Mouse (Mus musculus) ES-CJ7 (cell line): ENCODE results near the gene Fxyd3.

Experiments
- DNase-seq: peaks from one replicate; pipeline ENCODE4 v3.0.0; 2011; ENCODE audit warnings: low read depth, low spot score

Fxyd3 gene

DNA sequence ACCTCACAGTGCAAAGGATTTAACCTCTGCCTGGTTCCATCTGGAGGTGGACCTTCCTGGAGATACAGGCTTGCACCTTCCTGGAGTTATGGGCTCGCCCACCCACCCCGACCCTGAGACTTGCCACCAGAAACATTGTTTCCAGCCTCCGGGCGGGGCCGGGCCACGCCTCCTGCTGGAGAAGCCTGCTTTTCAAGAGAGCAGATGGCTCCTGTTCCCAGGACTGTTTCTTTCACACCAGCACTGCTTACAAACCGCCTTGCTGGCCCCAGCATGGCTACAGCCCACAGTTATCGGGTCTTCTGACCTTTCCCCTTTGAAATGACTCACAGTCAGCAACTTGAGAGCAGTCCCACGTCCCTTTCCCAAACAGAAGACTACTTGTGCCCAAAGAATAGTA is 4.2 kb downstream of the Fxyd3 start:
- DNase-seq = peak; percentile 42

DNA sequence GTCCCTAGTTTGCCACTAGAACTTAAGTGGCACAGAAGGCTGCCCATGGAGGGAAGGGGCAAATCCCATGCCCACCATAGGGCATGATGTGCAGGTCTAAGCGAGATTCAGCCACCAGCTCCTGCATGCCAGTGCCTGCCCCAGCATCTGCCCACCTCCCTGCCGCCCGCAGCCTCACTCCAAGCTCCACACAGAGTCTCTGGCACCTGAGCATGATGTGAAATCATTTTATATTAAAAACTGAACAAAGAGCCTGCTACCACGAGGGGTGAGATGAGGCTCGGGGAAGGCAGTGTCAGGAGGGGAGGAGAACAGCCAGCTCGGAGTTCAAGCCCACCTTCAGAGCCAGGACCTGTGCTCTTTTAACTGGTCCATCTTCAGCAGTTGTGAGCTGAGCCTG is 6.2 kb downstream of the Fxyd3 start:
- no peak for DNase-seq

DNA sequence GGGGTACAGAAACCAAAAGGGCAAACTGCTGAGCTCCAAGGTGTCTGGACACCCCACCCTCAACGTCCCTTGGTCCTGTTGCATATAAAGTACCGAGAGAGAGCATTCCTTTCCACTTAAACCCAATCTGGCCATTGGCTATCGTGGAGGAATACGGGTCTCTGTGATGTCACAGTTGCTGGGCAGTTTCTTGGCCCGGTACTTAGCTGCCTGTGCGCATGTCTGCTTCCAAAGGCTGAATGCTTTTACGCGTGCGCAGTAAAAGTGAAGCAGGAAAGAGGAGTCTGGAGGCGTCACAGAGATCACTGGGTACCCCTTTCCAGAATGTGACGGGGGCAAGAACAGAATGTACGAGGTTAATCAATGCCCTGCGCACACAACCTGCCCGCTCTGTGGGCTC is 7.0 kb downstream of the Fxyd3 start:
- peak; percentile 43 for DNase-seq

DNA sequence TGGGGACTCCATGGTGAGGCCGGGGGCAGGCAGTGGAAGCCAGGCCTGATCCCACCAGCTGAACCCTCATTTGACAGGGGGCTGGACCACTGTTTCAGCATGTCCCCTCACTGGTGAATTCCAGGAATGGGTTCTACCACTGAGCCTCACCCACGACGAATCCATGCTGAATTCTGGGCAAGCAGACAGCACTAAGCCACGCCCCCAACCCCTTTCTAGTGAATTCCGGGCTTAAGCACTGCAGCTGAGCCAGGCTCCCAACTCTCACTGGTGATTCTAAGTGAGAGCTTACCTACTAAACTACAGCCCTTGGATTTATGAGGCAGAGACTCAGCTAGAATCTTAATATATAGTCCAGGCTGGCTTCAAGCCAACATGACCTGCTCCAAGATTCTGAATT is 8.7 kb downstream of the Fxyd3 start:
- DNase-seq = peak; percentile 31

DNA sequence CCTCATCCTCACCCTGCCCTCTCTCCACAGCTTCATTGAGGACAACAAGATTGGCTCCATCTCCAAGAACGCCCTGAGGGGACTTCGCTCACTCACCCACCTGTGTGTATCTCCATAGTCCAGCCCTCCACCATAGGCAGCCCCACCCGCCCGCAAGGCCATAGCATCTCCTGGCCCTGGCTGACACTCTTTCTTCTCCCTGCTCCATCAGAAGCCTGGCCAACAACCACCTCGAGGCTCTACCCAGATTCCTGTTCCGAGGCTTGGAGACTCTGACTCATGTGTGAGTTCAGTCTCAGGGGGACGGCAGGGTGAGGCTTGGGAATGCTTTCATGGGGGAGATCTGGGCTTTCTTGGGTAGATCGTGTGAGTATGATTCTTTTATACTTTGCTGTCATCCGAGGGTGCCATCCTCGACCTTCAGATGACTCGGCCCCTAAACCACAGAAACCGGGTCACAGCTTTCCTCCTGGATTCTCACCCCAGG is 13.4 kb downstream of the Fxyd3 start:
- DNase-seq = no peak

DNA sequence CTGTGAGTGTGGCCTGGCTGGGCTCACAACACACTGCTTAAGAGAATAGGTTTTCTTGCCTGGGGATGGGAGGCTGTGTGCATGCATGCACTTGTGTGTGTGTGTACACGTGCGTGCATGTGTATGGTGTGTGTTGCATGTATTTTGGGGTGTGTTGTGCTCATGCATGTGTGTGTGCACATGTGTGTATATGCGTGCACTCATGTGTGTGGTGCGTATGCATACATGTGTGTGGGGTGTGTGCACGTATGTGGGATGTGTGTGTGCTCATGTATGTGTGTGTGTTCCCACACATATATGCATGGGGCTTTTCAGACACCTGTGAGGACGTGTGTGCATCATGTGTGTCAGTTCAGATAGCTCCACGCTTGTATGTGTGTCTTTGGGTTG is 15.9 kb downstream of the Fxyd3 start:
- no peak for DNase-seq

DNA sequence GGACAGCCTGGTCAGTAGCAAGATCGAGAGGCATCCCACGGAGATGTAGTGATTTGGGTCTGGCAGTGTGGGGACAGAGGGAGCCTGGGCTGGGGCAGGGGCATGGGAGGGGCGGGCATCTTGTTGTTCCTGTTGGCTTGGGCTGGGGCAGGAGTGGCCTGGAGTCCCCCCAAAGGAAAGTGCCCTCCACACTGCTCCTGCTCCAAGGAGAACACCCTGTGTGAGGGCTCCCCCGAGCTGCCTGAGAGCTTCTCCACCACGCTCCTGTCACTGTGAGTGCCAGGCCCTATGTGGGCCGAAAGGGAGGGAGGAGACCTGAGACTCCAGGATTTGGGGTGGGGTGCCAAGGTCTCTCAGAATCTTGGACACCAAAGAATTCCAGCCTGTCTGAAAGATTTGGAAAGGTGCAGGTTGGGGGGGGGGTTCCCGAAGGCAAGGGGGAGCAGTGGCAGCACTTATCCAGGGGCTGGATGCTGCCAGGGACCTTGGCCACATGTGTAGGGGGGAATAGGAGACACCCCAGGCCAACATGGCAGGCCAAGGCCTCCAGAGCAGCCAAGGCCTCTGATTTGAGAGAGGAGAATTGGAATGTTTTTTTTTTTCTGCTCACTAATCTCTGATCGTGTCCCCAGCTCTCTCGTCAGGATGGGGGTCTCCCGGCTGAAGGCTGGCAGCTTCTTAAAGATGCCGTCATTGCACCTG is 16.4 kb downstream of the Fxyd3 start:
- no peak for DNase-seq

DNA sequence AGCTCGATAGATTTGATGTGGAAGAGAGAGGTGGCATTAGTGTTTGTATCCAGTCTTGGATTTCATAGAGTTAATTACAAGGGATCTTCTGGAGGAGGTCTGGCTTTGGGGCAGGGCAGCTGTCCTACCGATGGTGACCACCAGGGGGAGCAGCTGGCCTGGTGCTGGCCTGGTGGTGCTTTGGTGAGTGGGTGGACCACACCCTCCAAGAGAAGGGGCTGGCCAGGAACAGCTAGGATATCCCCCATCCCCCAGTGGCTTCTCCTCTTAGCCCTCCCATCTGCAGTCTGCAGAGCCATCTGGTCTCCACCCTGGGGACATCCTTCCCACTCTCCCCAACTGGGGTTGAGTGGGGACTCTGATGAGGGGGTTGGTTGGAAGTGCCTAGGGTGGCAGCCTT is 17.4 kb downstream of the Fxyd3 start, which contains the start of gene Lgi4:
TSS of gene Lgi4 (plus strand) at position 235 of the 400 bp plus-strand sequence.
- peak; percentile 81 for DNase-seq

DNA sequence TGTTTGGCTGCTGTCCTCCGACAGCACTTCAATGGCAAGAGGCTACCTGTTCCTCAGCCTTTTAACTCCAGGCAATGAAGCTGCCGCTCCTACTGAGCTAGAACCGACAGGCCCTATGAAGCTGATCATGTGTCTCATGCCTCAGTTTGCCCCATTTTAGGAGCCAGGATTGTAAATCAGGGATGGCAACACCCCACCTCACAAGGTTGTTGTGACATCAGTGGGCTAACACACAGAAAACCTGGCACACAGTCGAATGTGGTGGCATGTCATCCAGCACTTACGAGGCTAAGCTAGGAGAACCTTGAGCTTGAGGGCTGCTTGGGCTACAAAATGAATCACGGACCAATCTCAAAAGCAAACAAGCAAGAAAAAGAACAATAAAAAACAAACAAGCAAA is 18.3 kb downstream of the Fxyd3 start:
- no peak for DNase-seq

DNA sequence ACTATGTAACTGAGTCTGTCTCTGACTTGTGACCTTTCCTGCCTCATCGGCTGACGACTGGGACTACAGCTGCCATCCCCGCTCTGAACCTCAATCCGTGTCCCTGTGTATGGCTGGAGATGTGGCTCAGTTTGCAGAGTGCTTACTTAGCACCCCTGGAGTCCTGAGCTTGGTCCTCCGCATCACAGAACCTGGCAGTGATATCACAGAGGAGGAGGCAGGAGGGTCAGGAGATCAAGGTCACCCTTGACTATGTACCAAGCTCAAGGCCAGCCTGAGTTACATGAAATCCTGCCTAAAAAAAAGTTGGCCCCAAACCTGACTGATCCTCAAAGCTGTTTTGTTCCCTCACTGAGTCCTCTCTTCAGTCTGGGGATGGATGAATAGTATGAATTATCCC is 18.8 kb downstream of the Fxyd3 start:
- DNase-seq = no peak

DNA sequence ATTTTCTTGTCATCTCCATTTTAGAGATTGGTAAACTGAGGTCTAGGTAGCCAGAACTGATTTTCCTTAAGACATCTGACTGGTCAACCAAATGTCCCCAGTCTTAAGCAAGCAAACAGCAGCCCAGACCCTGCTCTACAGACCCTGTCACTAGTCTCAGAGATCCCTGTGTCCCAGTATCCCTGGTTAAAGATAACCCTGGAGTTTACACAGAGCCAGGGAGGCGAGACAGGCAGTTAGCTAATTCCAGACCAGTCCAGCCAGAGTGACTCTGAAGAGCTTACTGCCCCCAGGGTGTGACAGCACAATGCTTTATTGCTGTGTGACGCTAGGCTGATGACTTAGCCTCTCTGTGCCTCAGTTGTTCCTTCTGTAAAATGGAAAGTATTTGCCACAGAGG is 19.4 kb downstream of the Fxyd3 start, which contains the start of gene Fxyd1:
TSS of gene Fxyd1 (minus strand) at position 129 of the 400 bp plus-strand sequence.
- no peak for DNase-seq

DNA sequence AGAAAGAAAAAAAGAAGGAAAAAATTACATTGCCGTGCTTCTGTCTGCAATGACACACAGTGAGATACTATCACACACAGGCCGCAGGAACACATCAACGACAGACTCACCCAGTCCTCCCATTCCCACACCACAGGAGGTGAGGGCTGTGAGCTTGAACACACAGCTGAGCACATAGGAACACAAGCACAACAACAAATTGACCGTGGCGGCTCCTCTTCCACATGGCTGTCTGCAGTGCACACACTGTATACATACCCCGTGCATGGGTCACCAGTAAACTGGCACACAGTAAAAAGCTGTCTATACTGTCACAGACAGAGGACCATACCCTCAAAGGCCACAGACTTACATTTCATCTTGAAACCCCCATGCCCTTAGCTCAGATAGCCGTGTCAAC is 20.1 kb downstream of the Fxyd3 start:
- DNase-seq = no peak

DNA sequence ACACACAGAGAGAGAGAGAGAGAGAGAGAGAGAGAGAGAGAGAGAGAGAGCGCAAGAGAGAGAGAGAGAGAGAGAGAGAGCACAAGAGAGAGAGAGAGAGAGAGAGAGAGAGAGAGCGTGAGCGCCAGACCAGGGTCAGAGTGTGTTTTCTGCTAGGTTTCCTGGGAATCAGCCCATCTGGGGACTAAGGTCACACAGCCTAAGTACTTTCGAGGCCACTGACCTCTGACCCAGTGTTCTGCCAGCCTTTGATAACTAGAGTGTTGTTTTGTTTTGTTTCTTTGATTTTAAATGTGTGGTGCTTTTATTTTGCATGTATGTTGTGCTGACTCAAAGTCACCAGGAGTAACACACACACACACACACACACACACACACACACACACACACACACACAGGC is 20.6 kb downstream of the Fxyd3 start:
- no peak for DNase-seq

DNA sequence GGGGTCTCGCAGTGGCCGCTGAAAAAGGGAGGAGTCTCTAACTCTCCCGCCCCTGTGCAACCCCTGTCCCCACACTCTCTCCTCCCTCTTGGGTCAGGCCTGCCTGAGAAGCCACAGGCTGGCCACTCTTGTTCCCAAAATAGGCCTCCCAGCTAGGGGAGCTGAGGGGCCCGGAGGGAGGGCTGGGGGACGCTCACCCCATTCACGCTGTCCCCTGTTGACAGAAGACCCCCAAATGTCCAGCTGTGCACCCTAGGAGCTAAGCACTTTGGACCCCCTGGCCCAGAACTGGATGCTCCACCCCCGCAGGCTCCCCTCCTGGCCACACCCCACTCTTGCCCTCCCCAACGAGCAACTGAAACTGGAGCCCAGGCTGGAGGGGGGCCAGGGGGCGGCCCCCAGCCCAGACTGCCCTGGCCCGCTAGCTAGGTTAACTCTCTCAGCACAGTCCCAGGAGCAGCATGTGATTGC is 21.1 kb downstream of the Fxyd3 start:
- DNase-seq = no peak

DNA sequence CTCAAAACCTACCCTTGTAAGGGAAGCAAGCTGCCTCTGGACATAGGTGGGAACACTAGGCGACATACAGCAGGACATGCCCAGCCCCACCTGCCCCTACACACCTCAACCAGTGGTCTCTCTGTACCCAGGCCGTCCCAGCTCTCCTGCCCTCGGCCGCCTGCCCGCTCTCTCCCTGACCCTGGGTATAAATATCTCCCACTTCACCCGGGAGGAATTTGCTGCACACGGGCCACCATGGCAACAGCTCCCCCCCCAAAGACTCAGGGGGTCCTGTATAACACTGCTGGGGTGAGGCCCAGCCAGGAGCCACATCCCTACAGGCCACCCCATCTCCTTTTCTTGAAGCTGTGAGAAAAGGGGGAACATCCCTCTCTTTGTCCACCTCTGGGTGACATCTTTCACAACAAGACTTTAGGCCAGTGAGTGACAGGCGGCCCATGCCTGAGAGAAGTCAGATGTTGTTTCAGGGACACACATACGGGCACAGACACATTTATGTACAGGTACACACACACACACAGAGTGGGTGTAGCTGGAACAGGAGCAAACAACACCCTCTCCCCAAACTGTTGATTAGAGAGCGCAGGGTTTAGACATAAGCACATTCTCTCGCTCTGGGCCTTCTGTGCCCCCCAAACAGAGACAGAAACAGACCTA is 21.7 kb downstream of the Fxyd3 start:
- no peak for DNase-seq

DNA sequence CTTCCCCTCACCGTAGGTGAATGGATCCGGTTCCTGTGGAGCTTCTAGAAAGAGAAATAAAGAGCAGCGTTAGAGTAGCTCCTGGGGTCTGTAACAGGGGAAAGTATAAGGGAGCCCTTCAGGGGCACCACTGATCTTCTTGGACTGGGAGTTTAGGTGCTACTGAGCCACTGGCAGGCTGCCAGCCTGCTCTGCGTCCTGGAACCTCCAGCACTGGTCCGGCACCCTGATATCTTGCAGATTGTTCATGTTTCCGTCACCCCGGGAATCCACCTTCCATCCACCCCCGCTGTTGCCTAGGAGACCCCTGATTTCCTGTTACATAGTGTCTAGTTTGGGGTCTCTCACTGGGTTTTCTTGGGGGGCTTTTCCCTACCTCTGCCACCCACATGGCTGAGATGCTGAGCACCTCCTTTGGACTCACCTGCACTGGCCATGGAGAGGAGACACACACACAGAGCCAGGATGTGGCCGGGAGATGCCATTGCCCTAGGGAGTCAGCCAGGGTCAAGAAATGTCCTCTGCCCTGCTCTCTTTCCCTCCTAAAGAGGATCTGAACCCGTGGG is 22.5 kb downstream of the Fxyd3 start:
- DNase-seq = no peak

DNA sequence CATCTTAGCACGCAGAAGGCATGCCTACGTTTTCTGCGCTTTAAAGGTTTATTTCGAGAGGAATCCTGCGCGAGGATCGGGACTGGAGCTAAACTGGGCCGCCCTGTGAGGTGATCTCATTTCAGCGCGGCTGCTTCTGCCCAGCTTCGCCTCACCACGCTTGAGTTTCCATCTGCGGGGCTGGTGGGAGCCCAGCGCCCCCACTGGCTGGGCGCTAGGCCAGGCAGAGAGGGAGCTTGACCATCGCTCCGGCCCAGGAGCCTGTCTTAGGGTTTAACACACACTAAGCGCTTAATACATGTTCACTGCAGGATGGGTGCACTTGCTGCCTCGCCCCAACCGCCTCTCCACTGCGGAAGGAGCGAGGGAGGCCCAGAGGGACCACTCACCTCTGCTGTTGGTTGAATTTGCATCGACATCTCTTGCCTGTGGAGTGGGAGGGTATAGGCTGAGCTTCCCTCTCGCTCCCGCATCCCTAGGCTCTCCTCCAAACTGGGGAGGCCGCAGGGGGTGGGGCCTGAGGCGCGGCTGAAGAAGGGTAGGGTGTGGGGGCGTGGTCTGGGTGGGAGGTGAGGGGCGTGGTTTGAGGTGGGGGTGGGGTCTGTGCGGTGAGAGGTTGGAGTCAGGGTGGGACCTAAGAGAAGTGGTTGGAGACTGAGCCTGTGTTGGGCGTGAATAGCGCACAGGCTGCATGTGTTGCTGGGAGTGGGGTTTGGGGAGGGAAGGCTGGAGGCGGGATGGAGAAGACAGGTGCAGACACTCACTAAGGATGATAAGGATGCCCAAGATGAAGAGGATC is 23.7 kb downstream of the Fxyd3 start:
- peak; percentile 86 for DNase-seq

DNA sequence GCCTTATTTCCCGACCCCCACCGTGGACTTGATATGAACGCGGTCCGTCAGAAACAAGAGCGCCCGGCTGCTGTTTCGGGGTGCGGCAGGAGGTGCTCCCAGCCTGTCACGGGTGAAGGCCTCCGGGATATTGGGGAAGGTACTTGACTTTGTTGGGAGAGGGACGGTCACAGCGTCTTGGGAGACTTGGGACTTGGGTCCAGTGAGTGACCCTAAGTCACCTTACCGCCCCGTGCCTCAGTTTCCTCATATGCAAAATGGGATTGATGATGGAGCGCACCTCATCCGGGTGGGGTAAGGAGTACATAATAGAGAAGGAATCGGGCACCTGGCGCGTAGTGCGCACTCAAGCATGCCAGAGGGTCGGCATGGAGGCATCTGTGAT is 24.3 kb downstream of the Fxyd3 start:
- no peak for DNase-seq

DNA sequence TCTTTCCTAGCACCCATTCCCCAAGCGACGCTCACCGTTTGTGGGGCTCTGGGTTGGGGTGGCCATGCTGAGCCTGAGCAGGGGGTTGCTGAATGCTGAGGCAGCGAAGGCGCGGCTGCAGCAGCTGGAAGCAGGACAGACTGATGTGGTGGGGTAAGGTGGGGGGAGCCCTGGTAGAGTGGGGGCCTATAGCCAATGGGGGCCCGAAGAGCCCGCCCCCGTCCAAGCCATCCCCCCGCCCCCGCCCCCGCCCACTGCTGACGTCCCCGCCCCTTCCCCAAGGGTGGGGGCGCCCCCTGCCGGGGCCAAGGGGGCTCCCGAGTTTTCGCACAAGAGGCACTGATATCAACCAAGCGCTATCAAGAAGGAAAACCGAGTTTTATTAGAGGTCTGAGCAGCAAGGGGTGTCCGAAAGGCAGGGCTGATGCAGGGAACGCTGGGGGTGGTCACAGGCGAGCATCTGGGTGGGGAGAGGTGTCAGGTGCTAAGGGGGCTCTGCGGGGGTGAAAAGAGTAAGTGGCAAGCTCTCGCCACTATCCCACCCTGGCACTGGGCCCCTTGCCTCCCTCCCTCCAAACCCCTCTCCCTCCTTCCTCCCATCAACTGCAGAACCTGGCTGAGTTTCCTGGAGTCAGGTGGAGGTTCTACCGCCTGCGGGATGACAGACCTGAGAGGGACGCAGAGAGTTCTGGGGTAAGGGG is 25.0 kb downstream of the Fxyd3 start, which contains the start of gene Fxyd7:
TSS of gene Fxyd7 (minus strand) at position 147 of the 701 bp plus-strand sequence.
- no peak for DNase-seq

DNA sequence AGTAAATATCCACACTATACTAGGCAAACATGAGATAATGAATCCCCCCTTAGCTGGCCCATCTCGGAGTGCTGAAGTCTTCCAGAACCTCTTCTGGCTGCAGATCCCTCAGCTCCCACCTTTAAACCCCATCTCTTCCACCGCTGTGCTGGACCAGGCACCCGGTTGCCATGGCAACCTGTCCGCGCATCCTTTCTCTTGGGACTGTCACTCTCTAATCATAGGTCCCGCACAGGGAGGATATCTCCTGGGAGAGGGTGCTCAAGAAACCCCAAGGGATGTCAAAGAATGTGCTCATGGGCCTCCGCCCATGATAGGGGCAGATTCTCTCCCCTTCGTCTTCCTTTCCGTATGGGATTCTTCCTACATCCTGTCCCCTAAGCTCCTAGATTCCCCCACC is 25.6 kb downstream of the Fxyd3 start:
- no peak for DNase-seq

DNA sequence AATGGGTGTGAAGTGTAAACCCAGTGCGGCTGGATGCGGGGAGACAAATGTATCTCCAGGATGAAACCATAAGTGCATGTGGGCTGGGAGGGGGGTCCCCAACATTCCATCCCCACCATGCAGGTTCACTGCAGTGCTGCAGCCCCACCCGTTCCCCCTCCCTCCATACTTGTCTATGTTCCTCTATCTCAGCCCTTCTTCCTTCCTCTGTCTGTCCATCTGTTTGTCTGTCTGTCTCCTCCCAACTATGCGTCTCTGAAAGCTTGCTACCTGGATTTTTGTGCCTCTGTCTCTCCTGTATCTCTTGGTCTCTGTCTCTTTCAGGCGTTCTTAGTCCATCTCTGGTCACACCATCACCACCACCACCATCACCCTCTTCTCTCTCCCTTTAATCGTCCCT is 26.0 kb downstream of the Fxyd3 start:
- no peak for DNase-seq
